22 mouse cellular contexts compared by ENCODE assay signal in the genomic region with DNA sequence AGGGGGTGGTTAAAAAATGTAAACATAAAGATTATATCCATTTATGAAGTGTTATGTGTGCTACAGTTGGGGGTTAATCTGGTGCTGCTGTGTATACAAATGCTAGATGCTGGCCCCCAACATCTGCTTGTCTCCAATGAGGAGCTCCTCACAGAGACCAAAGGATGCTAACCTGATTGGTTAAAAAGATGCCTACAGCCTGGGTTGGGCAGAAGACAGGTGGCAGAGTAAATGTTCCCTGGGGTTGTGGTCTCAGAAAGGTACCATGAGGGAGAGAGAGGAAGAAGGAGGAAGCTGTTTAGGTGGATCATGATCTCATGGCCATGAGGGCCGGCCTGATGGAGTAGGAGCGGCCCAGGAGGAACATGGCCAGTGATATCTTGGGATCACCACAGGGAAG.
"Had no signal": no experiment of that assay in that cellular context is flagged by ENCODE, and none has a peak within 500 bp of the region (broad histone marks: within the 10 kb centered on the region; RNA-seq: fewer than 3 reads in every experiment).

No protein-coding gene starts in this region.

- ATAC-seq: forebrain, postnatal 0 days; hindbrain, postnatal 0 days had no signal

- DNase-seq: forebrain, postnatal 0 days; gastrocnemius, postnatal 14 days; gastrocnemius, postnatal 36 days; heart, adult 11 months; heart, adult 2 months; heart, postnatal 14 days; heart, postnatal 36 days; kidney, adult 2 months; kidney, adult 9 months; kidney, postnatal 10 days; kidney, postnatal 4 days had no signal

- H3K27ac ChIP-seq: heart, adult 2 months; heart, embryonic 13.5 days; heart, embryonic 15.5 days; hindbrain, embryonic 13.5 days; hindbrain, embryonic 15.5 days; hindbrain, postnatal 0 days; kidney, embryonic 15.5 days; layer of hippocampus, adult 2 months; left cerebral cortex, adult 2 months; limb, embryonic 10.5 days; limb, embryonic 12.5 days had no signal

- H3K4me2 ChIP-seq: heart, embryonic 11.5 days; heart, embryonic 13.5 days; heart, embryonic 15.5 days; hindbrain, embryonic 13.5 days; hindbrain, embryonic 15.5 days; kidney, embryonic 15.5 days; limb, embryonic 12.5 days had no signal

- H3K9me3 ChIP-seq: heart, embryonic 13.5 days; heart, embryonic 15.5 days; hindbrain, embryonic 13.5 days; hindbrain, embryonic 15.5 days; kidney, embryonic 15.5 days; limb, embryonic 10.5 days; limb, embryonic 12.5 days had no signal

- H3K4me1 ChIP-seq: heart, embryonic 13.5 days; heart, embryonic 15.5 days; hindbrain, embryonic 13.5 days; hindbrain, embryonic 15.5 days; kidney, embryonic 15.5 days; limb, embryonic 10.5 days; limb, embryonic 12.5 days had no signal

- H3K9ac ChIP-seq: forebrain, postnatal 0 days; heart, embryonic 13.5 days; heart, embryonic 15.5 days; hindbrain, embryonic 13.5 days; hindbrain, embryonic 15.5 days; kidney, embryonic 15.5 days; limb, embryonic 12.5 days had no signal

- H3K27me3 ChIP-seq: heart, embryonic 13.5 days; heart, embryonic 15.5 days; hindbrain, embryonic 13.5 days; hindbrain, embryonic 15.5 days; kidney, embryonic 15.5 days; limb, embryonic 12.5 days had no signal

- H3K4me3 ChIP-seq: heart, adult 2 months; heart, embryonic 13.5 days; heart, embryonic 15.5 days; hindbrain, embryonic 13.5 days; hindbrain, embryonic 15.5 days; kidney, embryonic 15.5 days; layer of hippocampus, adult 2 months; left cerebral cortex, adult 2 months; limb, embryonic 10.5 days; limb, embryonic 12.5 days had no signal

- H3K36me3 ChIP-seq: heart, embryonic 13.5 days; heart, embryonic 15.5 days; hindbrain, embryonic 13.5 days; hindbrain, embryonic 15.5 days; kidney, embryonic 15.5 days; limb, embryonic 10.5 days; limb, embryonic 12.5 days had no signal
